Mouse (Mus musculus): ENCODE results near the gene Abcg1. TPM values are rescaled to one million over a fixed set of nuclear protein-coding genes. Genes with fewer than 3 reads are reported as not detected.

The Abcg1 gene
- polyA plus RNA-seq (2015; fragmentation: Nextera tagmentation; extraction: Ambion mirVana), result 7.7 and 8.2 TPM in 2 replicates

DNA sequence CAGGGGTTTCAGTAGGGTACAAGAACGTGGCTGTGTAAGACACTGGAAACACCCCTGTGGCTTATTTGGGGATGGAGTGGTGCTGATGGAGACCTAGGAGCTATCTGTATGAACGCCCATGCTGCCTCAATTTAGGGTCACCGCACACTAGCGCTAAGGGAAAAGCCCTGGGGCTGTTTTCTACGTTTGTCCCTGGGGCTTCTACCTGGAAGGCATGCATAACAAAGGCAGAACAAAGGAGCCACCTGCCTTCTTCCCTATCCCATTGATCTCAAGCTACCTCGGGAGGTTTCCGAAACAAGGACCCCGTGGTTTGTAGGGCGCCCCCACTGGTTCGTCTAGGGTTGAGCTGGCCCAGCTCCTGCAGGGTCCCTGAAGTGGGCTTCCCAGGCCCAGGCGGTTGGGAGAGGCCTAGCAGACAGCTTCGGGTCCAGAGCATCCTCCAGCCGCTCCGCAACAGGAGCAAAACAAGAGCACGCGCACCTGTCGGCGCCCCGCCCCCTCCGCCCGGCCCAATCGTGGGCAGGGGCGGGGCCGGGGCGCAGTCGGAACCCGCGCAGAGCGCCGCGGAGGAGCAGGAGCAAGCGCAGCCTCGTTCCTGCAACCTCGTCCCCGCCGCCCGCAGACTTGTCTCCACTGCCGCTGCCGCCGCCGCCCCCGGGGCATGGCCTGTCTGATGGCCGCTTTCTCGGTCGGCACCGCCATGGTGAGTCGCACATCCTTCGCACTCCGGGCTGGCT, at the start of gene Abcg1:
TSS of gene Abcg1 (plus strand) at position 525 of the 740 bp plus-strand sequence.
- Histone ChIP-seq H3K36me3 (no peaks in the 10 kb centered on the region), H3K9me3 (peaks cover 18% of the 10 kb centered on the region), H3K4me1 (peaks cover 44% of the 10 kb centered on the region), H3K27ac (replicated peaks) (peak within 1 kb of the TSS; percentile 54), H3K4me2 (peak within 1 kb of the TSS; percentile 98), H3K27me3 (replicated peaks) (peaks cover 26% of the 10 kb centered on the region), H3K9ac (peak within 1 kb of the TSS; percentile 74), H3K4me3 (peak within 1 kb of the TSS; percentile 66)
- ATAC-seq (ENCODE audit: extremely low read depth, insufficient number of reproducible peaks, low FRiP score, low TSS enrichment), result peak; percentile 69
- 3% methylated on average over 49 of the region's 49 CpGs for WGBS

DNA sequence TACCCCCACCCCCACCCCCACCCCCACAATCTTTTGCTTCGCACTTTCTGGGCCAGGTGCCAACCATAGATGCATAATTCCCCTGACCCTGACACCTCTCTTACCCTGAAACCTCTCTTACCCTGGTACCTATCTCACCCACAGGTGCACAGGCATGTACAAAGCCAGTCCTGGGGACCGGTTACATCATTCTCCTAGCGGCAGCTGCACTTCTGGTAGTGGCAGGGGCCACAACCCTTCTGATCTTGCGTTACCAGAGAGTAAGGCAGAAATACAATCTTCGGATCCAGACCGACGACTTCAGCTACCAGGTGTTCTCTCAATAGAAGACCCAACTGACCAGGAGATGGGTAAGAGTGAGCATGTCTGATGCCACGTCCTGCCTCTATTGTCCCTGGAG, 49.1 kb upstream of the Abcg1 start:
- H3K36me3 ChIP-seq, result no peaks in the 10 kb centered on the region
- WGBS, result 75% methylated on average over 8 of the region's 8 CpGs
- no peak for ATAC-seq (ENCODE audit: extremely low read depth, insufficient number of reproducible peaks, low FRiP score, low TSS enrichment)
- no peak overlapping the region for H3K4me2 ChIP-seq
- peaks cover 2% of the 10 kb centered on the region; the same call in 1 of the 2 replicates for H3K27me3 ChIP-seq (replicated peaks)
- no peak overlapping the region for H3K4me3 ChIP-seq
- no peaks in the 10 kb centered on the region for H3K4me1 ChIP-seq
- no peak overlapping the region for H3K9ac ChIP-seq
- H3K9me3 ChIP-seq, result no peaks in the 10 kb centered on the region
- H3K27ac ChIP-seq (replicated peaks), result no peak overlapping the region

- Histone ChIP-seq H3K4me1 (no peaks in the 10 kb centered on the region), H3K27ac (replicated peaks) (no peak overlapping the region), H3K27me3 (replicated peaks) (peaks cover 2% of the 10 kb centered on the region; the same call in 1 of the 2 replicates), H3K36me3 (no peaks in the 10 kb centered on the region), H3K4me2 (no peak overlapping the region), H3K4me3 (no peak overlapping the region), H3K9ac (no peak overlapping the region), H3K9me3 (peaks cover 8% of the 10 kb centered on the region; the same call in 1 of the 2 replicates)
- WGBS, result 31% methylated on average over 9 of the region's 9 CpGs
- no peak for ATAC-seq (ENCODE audit: extremely low read depth, insufficient number of reproducible peaks, low FRiP score, low TSS enrichment)
Observed at GRCm38 (mm10) chr17:31011551-31012394, 45.7 kb upstream of the Abcg1 start.

DNA sequence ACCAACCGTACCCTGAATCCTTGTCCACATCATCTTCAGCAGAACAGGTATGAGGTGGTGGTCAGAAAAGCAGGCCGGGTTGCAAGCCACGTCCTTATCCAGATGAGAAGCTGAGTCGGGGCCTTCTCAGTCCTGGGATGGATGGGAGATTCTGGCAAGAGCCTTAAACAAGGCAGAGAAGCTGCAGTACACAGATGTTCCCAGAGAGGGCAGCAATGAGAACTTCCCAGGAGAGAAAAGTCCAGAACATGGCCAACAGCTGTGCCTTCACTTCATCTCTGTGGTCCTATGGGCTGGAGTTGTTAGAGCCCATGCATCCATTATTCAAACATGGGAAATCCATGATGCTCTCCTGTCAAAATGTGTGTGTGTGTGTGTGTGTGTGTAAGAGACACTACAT, 39.2 kb upstream of the Abcg1 start:
- no peak overlapping the region for H3K9ac ChIP-seq
- ATAC-seq (ENCODE audit: extremely low read depth, insufficient number of reproducible peaks, low FRiP score, low TSS enrichment), result no peak
- H3K36me3 ChIP-seq, result no peaks in the 10 kb centered on the region
- no peak overlapping the region for H3K27ac ChIP-seq (replicated peaks)
- no peaks in the 10 kb centered on the region for H3K27me3 ChIP-seq (replicated peaks)
- peaks cover 9% of the 10 kb centered on the region for H3K4me1 ChIP-seq
- WGBS, result 55% methylated on average over 4 of the region's 4 CpGs
- peaks cover 11% of the 10 kb centered on the region; the same call in 1 of the 2 replicates for H3K9me3 ChIP-seq
- no peak overlapping the region for H3K4me3 ChIP-seq
- no peak overlapping the region for H3K4me2 ChIP-seq

DNA sequence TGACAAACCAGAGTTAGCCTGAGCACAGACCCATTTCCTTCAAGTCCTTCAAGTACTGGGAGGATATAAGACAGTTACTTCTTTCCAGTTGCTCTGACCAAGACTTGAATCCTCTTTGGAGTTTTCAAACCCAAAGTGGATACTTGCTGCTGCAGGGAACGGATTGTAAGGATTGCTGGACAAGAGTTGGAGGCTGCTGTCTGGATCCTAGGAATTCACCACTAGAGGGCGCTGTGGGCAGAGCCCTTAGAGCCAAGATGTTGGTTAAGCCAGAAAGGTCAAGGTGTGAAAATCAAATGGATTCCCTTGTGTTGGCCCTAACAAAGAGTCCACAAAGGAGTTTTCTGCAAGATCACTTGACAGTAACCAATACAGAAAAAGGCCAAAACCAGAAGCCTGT, 38.0 kb upstream of the Abcg1 start:
- H3K4me1 ChIP-seq, result peaks cover 9% of the 10 kb centered on the region
- no peaks in the 10 kb centered on the region for H3K36me3 ChIP-seq
- no peak overlapping the region for H3K4me3 ChIP-seq
- no peak for ATAC-seq (ENCODE audit: extremely low read depth, insufficient number of reproducible peaks, low FRiP score, low TSS enrichment)
- H3K9ac ChIP-seq, result no peak overlapping the region
- H3K27ac ChIP-seq (replicated peaks), result no peak overlapping the region
- WGBS, result 2% methylated on average over 2 of the region's 2 CpGs
- H3K27me3 ChIP-seq (replicated peaks), result no peaks in the 10 kb centered on the region
- H3K9me3 ChIP-seq, result peaks cover 11% of the 10 kb centered on the region; the same call in 1 of the 2 replicates
- no peak overlapping the region for H3K4me2 ChIP-seq

DNA sequence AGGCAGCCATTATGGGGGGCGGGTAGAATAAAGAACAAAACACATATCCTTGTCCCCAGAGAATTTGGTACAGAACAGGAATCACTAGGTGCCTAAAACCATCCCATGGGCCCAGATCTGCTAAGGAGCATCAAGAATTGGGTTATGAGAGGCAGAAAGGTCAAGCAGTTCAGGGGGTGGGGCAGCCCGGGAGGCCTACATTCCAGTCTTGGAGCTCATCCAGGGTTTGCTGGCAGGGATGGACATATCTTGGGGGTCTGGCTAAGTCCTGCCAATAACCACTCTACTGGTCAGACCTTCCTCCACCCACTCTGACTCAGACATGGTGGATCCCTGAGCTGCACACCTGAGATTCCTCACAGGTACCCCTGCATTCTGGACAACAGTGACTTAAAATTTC, 37.4 kb upstream of the Abcg1 start:
- Histone ChIP-seq H3K27me3 (replicated peaks) (no peaks in the 10 kb centered on the region), H3K9me3 (peaks cover 11% of the 10 kb centered on the region; the same call in 1 of the 2 replicates), H3K27ac (replicated peaks) (no peak overlapping the region), H3K4me3 (no peak overlapping the region), H3K4me2 (no peak overlapping the region), H3K36me3 (no peaks in the 10 kb centered on the region), H3K4me1 (peaks cover 9% of the 10 kb centered on the region), H3K9ac (no peak overlapping the region)
- WGBS, result 51% methylated on average over 2 of the region's 2 CpGs
- no peak for ATAC-seq (ENCODE audit: extremely low read depth, insufficient number of reproducible peaks, low FRiP score, low TSS enrichment)

DNA sequence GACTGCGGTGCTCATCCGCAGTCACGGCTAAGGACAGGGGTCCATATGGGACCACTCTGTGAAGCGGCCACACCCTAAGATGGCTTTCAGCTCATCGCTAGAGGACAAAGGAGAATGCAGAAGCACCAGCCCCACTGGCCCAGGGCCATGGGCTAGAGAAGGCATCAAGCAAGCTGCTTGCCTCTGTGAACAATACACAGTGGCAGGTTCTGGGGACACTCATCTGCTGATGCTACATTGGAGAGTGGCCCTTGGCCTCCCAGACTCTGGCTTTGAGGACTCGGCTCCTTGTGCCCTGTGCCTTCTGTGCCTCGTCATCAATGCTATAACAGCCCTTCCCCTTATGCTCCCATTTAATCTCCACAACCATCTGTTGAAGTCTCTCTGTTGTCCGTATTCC, 36.2 kb upstream of the Abcg1 start:
- Histone ChIP-seq H3K4me2 (no peak overlapping the region), H3K27me3 (replicated peaks) (no peaks in the 10 kb centered on the region), H3K4me3 (no peak overlapping the region), H3K27ac (replicated peaks) (no peak overlapping the region), H3K36me3 (no peaks in the 10 kb centered on the region), H3K4me1 (peaks cover 9% of the 10 kb centered on the region), H3K9ac (no peak overlapping the region), H3K9me3 (peaks cover 7% of the 10 kb centered on the region; the same call in 1 of the 2 replicates)
- ATAC-seq (ENCODE audit: extremely low read depth, insufficient number of reproducible peaks, low FRiP score, low TSS enrichment), result no peak
- WGBS, result 80% methylated on average over 8 of the region's 8 CpGs

DNA sequence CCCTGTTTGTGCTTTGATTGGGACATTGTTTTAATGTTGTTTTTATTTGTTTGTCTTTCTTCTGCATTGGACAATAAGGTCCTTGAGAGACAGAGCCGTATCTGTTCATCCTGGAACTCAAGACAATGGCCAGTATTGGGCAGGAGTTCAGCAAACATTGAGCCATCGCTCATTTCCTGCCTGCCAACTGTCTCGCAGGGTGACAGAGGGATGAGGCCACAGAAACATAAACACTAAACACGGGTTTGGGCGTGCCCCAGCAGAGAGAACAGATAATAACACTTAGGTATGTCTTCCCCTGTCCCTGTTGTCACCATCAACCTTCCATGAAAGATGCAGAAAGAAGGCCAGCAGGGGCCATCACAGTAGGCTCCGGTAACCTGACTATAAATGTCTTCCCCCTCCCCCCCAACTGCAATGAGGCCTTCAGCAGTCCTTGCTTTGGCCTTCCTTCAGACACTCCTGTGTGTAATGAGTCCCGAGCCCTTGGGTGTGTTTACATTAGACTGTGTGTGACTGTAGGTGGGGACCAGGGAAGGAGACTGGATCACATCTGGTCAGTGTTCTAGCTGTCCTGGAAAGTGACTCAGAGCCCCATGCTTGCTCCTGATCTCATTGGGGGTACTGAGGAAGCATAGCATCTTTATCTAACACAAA, 33.2 kb upstream of the Abcg1 start:
- 53% methylated on average over 7 of the region's 7 CpGs for WGBS
- ATAC-seq (ENCODE audit: extremely low read depth, insufficient number of reproducible peaks, low FRiP score, low TSS enrichment), result no peak

GRCm38 (mm10) chr17:31024782-31025125, 32.7 kb upstream of the Abcg1 start:
- ATAC-seq (ENCODE audit: extremely low read depth, insufficient number of reproducible peaks, low FRiP score, low TSS enrichment), result no peak
- Histone ChIP-seq H3K4me3 (no peak overlapping the region), H3K9me3 (no peaks in the 10 kb centered on the region), H3K9ac (no peak overlapping the region), H3K27ac (replicated peaks) (no peak overlapping the region), H3K36me3 (no peaks in the 10 kb centered on the region), H3K4me1 (peaks cover 7% of the 10 kb centered on the region), H3K4me2 (no peak overlapping the region), H3K27me3 (replicated peaks) (no peaks in the 10 kb centered on the region)
- WGBS, result 59% methylated on average over 5 of the region's 5 CpGs

More for the DNA sequence above, 33.2 kb upstream of the Abcg1 start:
- Histone ChIP-seq H3K4me2 (no peak overlapping the region), H3K27me3 (replicated peaks) (no peaks in the 10 kb centered on the region), H3K9me3 (no peaks in the 10 kb centered on the region), H3K36me3 (no peaks in the 10 kb centered on the region), H3K4me3 (no peak overlapping the region), H3K4me1 (peaks cover 9% of the 10 kb centered on the region), H3K27ac (replicated peaks) (no peak overlapping the region), H3K9ac (no peak overlapping the region)

DNA sequence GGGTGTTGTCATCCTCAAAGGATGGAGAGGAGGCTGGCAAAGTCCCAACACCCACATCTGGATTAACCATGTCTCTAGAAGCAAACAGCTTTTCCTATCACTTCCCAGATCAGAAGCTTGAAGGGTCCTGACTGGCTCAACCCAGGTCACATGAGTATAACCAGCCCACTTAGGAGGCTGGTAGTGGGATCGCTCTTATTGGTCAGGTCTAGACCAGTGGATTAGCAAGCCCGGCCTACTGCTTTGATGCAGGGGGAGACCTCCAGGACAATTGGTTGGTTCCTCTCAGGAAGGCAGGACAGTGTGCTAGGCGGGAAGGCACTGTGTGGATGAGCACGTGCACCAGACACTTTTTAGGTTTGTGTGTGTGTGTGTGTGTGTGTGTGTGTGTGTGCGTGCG, 30.5 kb upstream of the Abcg1 start:
- no peak overlapping the region for H3K9ac ChIP-seq
- no peak overlapping the region for H3K27ac ChIP-seq (replicated peaks)
- H3K4me2 ChIP-seq, result no peak overlapping the region
- H3K27me3 ChIP-seq (replicated peaks), result no peaks in the 10 kb centered on the region
- H3K4me1 ChIP-seq, result no peaks in the 10 kb centered on the region
- H3K9me3 ChIP-seq, result 0 out of 2 replicates have a peak, but pooled peaks cover 5% of the 10 kb centered on the region
- 86% methylated on average over 6 of the region's 6 CpGs for WGBS
- H3K4me3 ChIP-seq, result no peak overlapping the region
- no peak for ATAC-seq (ENCODE audit: extremely low read depth, insufficient number of reproducible peaks, low FRiP score, low TSS enrichment)
- H3K36me3 ChIP-seq, result no peaks in the 10 kb centered on the region

GRCm38 (mm10) chr17:31027723-31028122, 29.8 kb upstream of the Abcg1 start:
- no peaks in the 10 kb centered on the region for H3K27me3 ChIP-seq (replicated peaks)
- H3K9ac ChIP-seq, result no peak overlapping the region
- H3K4me2 ChIP-seq, result no peak overlapping the region
- H3K9me3 ChIP-seq, result peaks cover 9% of the 10 kb centered on the region; the same call in 1 of the 2 replicates
- 86% methylated on average over 6 of the region's 6 CpGs for WGBS
- H3K36me3 ChIP-seq, result no peaks in the 10 kb centered on the region
- no peak for ATAC-seq (ENCODE audit: extremely low read depth, insufficient number of reproducible peaks, low FRiP score, low TSS enrichment)
- H3K27ac ChIP-seq (replicated peaks), result no peak overlapping the region
- no peak overlapping the region for H3K4me3 ChIP-seq
- no peaks in the 10 kb centered on the region for H3K4me1 ChIP-seq

Measured in heart, embryonic 13.5 days (tissue).